Mouse (Mus musculus): ENCODE measurements around the gene Chst7.

Chst7 gene

DNA sequence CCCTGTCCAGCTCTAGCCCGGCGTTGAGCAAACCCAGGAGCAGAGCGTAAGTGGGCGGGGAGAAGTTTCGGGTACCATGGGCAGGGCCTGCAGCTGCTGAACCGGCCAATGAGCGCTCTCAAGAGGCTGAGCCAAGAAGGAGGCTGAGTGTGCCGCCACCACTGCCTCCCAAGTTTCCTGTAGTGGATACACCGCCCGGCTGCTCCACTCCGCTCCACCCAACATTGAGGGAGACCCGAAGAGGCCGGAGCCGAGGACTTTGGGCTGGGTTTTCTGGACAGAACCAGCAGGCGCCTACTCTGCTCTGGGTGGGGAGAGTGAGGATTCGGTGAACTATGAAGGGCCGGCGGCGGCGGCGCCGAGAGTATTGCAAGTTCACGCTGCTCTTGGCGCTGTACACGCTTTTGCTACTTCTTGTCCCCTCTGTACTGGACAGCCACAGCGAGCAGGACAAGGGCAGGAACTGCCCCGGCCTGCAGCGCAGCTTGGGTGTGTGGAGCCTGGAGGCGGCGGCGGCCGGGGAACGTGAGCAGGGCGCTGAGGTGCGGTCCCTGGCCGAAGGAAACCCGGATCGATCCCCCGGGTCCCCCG, at the start of gene Chst7:
TSS of gene Chst7 (plus strand) at position 180 of the 591 bp plus-strand sequence.
- peak in 1 of 2 experiments; percentile 28 for DNase-seq (ENCODE audit: low spot score in 2 of 2)

DNA sequence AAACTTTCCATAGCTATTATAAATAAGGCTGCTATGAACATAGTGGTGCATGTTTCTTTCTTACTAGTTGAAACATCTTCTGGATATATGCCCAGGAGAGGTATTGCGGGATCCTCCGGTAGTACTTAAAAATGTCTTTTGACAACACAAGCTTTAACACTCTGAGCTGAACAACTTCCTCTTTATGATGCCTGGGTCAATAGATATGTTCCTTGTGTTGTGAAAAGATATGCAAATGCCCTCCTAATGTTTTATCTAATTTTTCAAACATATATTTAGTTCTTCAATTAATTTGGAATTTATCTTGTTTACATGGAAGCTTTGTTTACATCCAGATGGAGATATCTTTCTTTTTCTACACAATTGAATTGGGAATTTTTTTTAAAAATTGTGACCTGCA, 47.1 kb upstream of the Chst7 start:
- DNase-seq (ENCODE audit: low spot score in 2 of 2), result no peak

GRCm38 (mm10) chrX:20020942-20021341, 38.4 kb upstream of the Chst7 start:
- DNase-seq (ENCODE audit: low spot score in 2 of 2), result no peak

DNA sequence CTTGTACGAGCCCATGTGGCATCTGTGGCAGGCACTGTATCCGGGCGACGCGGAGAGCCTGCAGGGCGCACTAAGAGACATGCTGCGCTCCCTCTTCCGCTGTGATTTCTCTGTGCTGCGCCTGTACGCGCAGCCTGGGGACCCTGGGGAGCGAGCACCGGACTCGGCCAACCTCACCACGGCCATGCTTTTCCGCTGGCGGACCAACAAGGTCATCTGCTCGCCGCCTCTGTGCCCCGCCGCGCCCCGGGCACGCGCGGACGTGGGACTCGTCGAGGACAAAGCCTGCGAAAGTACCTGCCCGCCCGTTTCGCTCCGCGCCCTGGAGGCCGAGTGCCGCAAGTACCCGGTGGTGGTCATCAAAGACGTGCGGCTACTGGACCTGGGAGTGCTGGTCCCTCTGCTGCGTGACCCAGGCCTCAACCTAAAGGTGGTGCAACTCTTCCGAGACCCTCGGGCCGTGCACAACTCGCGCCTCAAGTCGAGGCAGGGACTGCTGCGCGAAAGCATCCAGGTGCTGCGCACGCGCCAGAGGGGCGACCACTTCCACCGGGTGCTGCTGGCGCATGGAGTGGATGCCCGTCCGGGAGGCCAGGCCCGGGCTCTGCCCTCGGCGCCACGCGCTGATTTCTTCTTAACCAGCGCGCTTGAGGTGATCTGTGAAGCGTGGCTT, 872 bp downstream of the Chst7 start:
- no peak for DNase-seq (ENCODE audit: low spot score in 2 of 2)

- DNase-seq (ENCODE audit: low spot score in 2 of 2), result no peak
Measured at GRCm38 (mm10) chrX:20060769-20061315, 1.5 kb downstream of the Chst7 start.

DNA sequence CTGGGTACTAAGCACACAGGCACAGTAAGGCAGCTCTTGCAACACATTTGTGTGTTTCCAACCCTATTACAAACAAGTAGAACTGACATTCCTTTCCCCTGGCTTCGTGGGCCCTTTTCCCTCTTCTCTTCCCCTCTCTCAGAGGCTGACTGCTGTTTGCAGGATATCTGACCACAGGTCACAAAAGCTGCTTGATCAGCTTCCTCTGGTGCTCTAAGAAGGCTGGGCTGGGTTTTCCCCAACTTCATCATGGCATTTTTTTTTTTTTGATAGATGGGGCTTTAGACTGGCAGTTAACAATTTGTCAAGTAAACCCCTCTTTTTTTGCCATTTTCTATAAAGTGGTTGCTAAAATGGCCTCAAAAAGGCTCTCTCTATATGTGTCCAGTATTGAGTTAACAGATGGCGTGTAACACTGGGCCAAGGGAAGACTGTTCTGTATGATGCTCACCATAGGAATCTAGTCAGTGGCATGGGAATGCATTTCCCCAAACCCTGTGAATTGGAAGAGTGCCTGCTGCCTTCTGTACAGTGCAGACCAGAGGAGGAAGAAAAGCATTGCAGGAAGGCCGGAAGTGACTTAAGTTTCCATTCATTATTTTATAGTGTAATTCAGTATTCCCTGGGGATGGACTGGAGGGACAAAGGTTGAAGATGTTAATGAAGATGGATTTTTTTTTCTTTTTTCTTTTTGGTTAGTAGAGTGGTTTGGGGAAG, 2.6 kb downstream of the Chst7 start:
- DNase-seq (ENCODE audit: low spot score in 2 of 2), result no peak

GRCm38 (mm10) chrX:20066636-20067035, 7.3 kb downstream of the Chst7 start:
- DNase-seq (ENCODE audit: low spot score in 2 of 2), result no peak

GRCm38 (mm10) chrX:20070196-20070595, 10.8 kb downstream of the Chst7 start:
- no peak for DNase-seq (ENCODE audit: low spot score in 2 of 2)

GRCm38 (mm10) chrX:20117717-20118116, 58.4 kb downstream of the Chst7 start:
- no peak for DNase-seq (ENCODE audit: low spot score in 2 of 2)

GRCm38 (mm10) chrX:20125481-20125880, 66.1 kb downstream of the Chst7 start:
- no peak for DNase-seq (ENCODE audit: low spot score in 2 of 2)

DNA sequence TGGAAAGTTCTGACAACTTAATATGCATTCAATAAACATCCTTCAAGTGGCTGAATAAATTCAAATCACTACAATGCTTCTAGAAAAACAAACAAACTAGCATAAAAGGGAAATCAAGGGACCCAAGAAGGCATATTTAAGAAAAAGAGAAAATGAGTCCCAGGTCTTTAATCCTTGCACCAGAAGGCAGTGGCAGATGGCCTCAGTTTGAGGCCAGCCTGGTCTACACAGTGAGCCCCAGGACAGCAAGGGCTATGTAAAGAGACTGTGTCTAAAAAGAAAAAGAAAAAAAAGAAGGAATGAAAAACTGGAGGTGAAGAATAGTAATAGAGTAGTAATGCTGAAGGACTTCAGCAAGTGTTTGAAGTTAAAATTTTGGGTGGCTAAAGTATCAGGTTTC, 69.6 kb downstream of the Chst7 start:
- no peak for DNase-seq (ENCODE audit: low spot score in 2 of 2)

DNA sequence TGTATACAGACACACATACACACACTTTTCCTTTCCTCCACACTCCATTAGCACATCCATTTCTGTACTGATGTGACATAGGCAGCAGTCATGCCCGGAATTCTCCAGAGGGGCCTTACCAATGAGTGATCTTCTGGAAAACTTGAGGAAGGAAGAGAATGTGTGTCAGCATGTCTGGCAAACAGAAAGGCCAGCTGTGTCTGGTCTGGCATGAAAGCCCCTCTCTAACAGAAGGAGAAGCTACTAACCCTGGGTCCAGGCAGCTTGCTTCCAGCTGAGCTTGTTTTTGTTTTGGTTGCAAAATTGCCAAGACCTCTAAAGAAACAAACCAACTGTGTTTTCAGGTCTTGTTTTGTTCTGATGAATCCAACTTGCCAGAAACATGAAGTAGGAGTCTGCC, 70.1 kb downstream of the Chst7 start:
- no peak for DNase-seq (ENCODE audit: low spot score in 2 of 2)
